Mouse (Mus musculus): Measurements from ENCODE around the gene G3bp2.

Gene G3bp2

GRCm38 (mm10) chr5:92098351-92099109 is 15.0 kb upstream of the G3bp2 start:
- DNase-seq (ENCODE audit: low spot score) = no peak

- no peak for DNase-seq (ENCODE audit: low spot score)
Observed at GRCm38 (mm10) chr5:92097779-92098178, 14.3 kb upstream of the G3bp2 start.

- DNase-seq (ENCODE audit: low spot score) = no peak
Observed at GRCm38 (mm10) chr5:92096786-92097185, 13.3 kb upstream of the G3bp2 start.

- no peak for DNase-seq (ENCODE audit: low spot score)
Observed at GRCm38 (mm10) chr5:92094062-92094415, 10.5 kb upstream of the G3bp2 start.

- DNase-seq (ENCODE audit: low spot score) = no peak
Observed at GRCm38 (mm10) chr5:92093263-92094061, 9.9 kb upstream of the G3bp2 start.

GRCm38 (mm10) chr5:92087469-92087868 is 4.0 kb upstream of the G3bp2 start:
- DNase-seq (ENCODE audit: low spot score) = no peak

GRCm38 (mm10) chr5:92085821-92086550 is 2.5 kb upstream of the G3bp2 start:
- DNase-seq (ENCODE audit: low spot score) = no peak

GRCm38 (mm10) chr5:92085246-92085645 is 1.7 kb upstream of the G3bp2 start:
- no peak for DNase-seq (ENCODE audit: low spot score)

GRCm38 (mm10) chr5:92082821-92083401 is 608 bp downstream of the G3bp2 start:
- DNase-seq (ENCODE audit: low spot score) = peak; percentile 65

GRCm38 (mm10) chr5:92081326-92081725 is 2.2 kb downstream of the G3bp2 start:
- DNase-seq (ENCODE audit: low spot score) = no peak

GRCm38 (mm10) chr5:92080400-92080799 is 3.1 kb downstream of the G3bp2 start:
- DNase-seq (ENCODE audit: low spot score) = no peak

GRCm38 (mm10) chr5:92079304-92079703 is 4.2 kb downstream of the G3bp2 start:
- DNase-seq (ENCODE audit: low spot score) = no peak

GRCm38 (mm10) chr5:92078751-92079150 is 4.8 kb downstream of the G3bp2 start:
- DNase-seq (ENCODE audit: low spot score) = no peak

- DNase-seq (ENCODE audit: low spot score) = no peak
Observed at GRCm38 (mm10) chr5:92076273-92076672, 7.2 kb downstream of the G3bp2 start.

- no peak for DNase-seq (ENCODE audit: low spot score)
Observed at GRCm38 (mm10) chr5:92074061-92074460, 9.5 kb downstream of the G3bp2 start.

GRCm38 (mm10) chr5:92063192-92063591 is 20.3 kb downstream of the G3bp2 start:
- no peak for DNase-seq (ENCODE audit: low spot score)

GRCm38 (mm10) chr5:92052866-92053265 is 30.7 kb downstream of the G3bp2 start:
- DNase-seq (ENCODE audit: low spot score) = no peak

- no peak for DNase-seq (ENCODE audit: low spot score)
Observed at GRCm38 (mm10) chr5:92050419-92050818, 33.1 kb downstream of the G3bp2 start.

GRCm38 (mm10) chr5:92043783-92044182 is 39.7 kb downstream of the G3bp2 start, which contains the start of gene Cdkl2:
Cdkl2 (minus strand) TSS chr5:92043883.
- DNase-seq (ENCODE audit: low spot score) = no peak

- peak; percentile 82 for DNase-seq (ENCODE audit: low spot score)
Observed at GRCm38 (mm10) chr5:92042377-92043348, 40.9 kb downstream of the G3bp2 start.

- DNase-seq (ENCODE audit: low spot score) = no peak
Observed at GRCm38 (mm10) chr5:92019960-92020359, 63.6 kb downstream of the G3bp2 start.

Measured in embryo, embryonic 10 days (tissue).